Mouse (Mus musculus) testis, adult 2 months (tissue): ENCODE measurements around the gene Cbln3.

Experiments used
- CTCF ChIP-seq: fragments of 200-500 bp; IDR thresholded peaks from 2 replicates; pipeline ENCODE4 v1.5.1; 2012; ENCODE audit warnings: low read depth, mild to moderate bottlenecking, inconsistent platforms, low read length, moderate library complexity; ENCODE audit not compliant: control insufficient read depth, insufficient read depth, insufficient replicate concordance
- POLR2A ChIP-seq: fragments of 200-500 bp; IDR thresholded peaks from 2 replicates; pipeline ENCODE4 v1.6.1; 2012; ENCODE audit warnings: low read depth, mild to moderate bottlenecking, inconsistent platforms, low read length, moderate library complexity; ENCODE audit not compliant: control insufficient read depth

- TF ChIP-seq POLR2A (no peak), CTCF (no peak)
These were observed 14.8 kb upstream of the Cbln3 start for GRCm38 (mm10) chr14:55898947-55899346.
